Mouse (Mus musculus): ENCODE measurements around the gene Arhgap25. TPM values are rescaled to one million over a fixed set of nuclear protein-coding genes. Genes with fewer than 3 reads are reported as not detected.
A peak's percentile ranks its signal among the peaks of the same experiment; 100 is the strongest.

Arhgap25 gene
- polyA plus RNA-seq, 1 experiment from 2014 or later, result 2.6 TPM

DNA sequence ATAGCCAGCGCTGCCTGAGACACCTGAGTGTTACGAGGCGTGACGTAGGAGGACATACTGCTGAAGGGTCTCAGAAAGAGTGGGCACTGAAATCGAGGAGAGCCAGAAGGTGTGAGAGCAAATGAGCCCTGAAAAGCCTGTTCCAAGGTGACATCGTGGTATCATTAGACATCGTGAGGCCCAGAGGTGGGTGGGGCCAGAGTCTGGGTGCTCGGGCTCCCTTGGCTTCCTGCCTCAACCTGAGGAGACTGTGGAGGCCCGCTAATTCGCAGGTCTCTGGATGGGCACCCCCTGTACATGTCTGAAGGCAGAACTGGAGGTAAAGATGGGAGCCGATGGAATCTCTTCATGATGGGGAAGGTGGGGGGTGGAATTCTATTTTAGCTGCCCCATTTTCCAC is 13.2 kb downstream of the Arhgap25 start:
- no peak overlapping the region for H3K9ac ChIP-seq (ENCODE audit: low read length)
- DNase-seq (ENCODE audit: low spot score), result no peak
- WGBS, result 90% methylated on average over 11 of the region's 11 CpGs
- no peak overlapping the region for H3K27ac ChIP-seq (replicated peaks; ENCODE audit: low read depth, low read length)
- H3K4me1 ChIP-seq (ENCODE audit: control insufficient read depth, insufficient read depth, low read length), result no peaks in the 10 kb centered on the region
- H3K36me3 ChIP-seq (ENCODE audit: control insufficient read depth, insufficient read depth, low read length), result no peaks in the 10 kb centered on the region
- H3K4me3 ChIP-seq (ENCODE audit: low read depth, low read length), result no peak overlapping the region
- no peaks in the 10 kb centered on the region for H3K9me3 ChIP-seq (ENCODE audit: control insufficient read depth, low read length)
- ATAC-seq (ENCODE audit: insufficient number of reproducible peaks, low FRiP score, low TSS enrichment, low read depth), result no peak
- H3K4me2 ChIP-seq (ENCODE audit: low read depth, severe bottlenecking), result no peak overlapping the region
- no peaks in the 10 kb centered on the region for H3K27me3 ChIP-seq (ENCODE audit: control insufficient read depth, insufficient read depth, low read length)

- no peak overlapping the region for H3K4me2 ChIP-seq (ENCODE audit: low read depth, severe bottlenecking)
- H3K9me3 ChIP-seq (ENCODE audit: control insufficient read depth, low read length), result no peaks in the 10 kb centered on the region
- H3K9ac ChIP-seq (ENCODE audit: low read length), result no peak overlapping the region
- no peak for ATAC-seq (ENCODE audit: insufficient number of reproducible peaks, low FRiP score, low TSS enrichment, low read depth)
- no peak for DNase-seq (ENCODE audit: low spot score)
- H3K4me1 ChIP-seq (ENCODE audit: control insufficient read depth, insufficient read depth, low read length), result no peaks in the 10 kb centered on the region
- H3K27ac ChIP-seq (replicated peaks; ENCODE audit: low read depth, low read length), result no peak overlapping the region
- no peaks in the 10 kb centered on the region for H3K27me3 ChIP-seq (ENCODE audit: control insufficient read depth, insufficient read depth, low read length)
- H3K4me3 ChIP-seq (ENCODE audit: low read depth, low read length), result no peak overlapping the region
- H3K36me3 ChIP-seq (ENCODE audit: control insufficient read depth, insufficient read depth, low read length), result no peaks in the 10 kb centered on the region
- WGBS, result 95% methylated on average over 10 of the region's 10 CpGs
Measured at GRCm38 (mm10) chr6:87518622-87519021, 14.4 kb downstream of the Arhgap25 start.

DNA sequence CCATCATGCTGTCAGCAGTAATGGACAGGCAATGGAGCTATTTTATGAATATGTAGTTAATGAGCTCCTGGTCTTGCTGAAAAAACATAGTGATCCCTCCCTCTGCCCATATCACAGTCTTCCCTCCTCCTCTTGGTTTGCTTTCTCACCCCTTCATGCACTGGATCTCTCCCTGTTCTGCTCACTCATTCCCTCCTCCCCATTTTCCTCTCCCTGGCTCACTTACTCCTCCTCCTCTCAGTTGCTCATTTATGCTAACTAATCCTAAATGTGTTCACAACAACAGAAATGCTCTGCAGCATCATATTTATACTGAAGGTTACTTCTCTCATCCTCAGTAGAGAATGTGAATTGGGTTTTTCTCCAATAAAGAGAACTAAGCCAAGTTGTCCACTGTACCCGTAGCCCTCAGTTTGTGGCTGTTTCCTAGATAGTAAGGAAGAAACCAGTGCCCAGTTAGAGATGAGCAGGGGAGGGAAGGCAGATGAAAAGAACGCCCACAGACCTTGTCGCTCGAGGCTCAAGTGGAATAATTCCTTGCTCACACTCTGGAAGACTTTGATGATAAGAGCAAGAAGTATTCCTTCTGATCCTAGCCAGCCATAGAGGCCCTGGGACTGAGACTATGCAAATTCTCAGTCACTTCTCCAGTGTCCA is 15.2 kb downstream of the Arhgap25 start:
- ATAC-seq (ENCODE audit: insufficient number of reproducible peaks, low FRiP score, low TSS enrichment, low read depth) (no peak), DNase-seq (ENCODE audit: low spot score) (no peak)
- Histone ChIP-seq H3K27me3 (ENCODE audit: control insufficient read depth, insufficient read depth, low read length) (no peaks in the 10 kb centered on the region), H3K4me3 (ENCODE audit: low read depth, low read length) (no peak overlapping the region), H3K4me1 (ENCODE audit: control insufficient read depth, insufficient read depth, low read length) (no peaks in the 10 kb centered on the region), H3K27ac (replicated peaks; ENCODE audit: low read depth, low read length) (no peak overlapping the region), H3K4me2 (ENCODE audit: low read depth, severe bottlenecking) (no peak overlapping the region), H3K9me3 (ENCODE audit: control insufficient read depth, low read length) (no peaks in the 10 kb centered on the region), H3K36me3 (ENCODE audit: control insufficient read depth, insufficient read depth, low read length) (no peaks in the 10 kb centered on the region), H3K9ac (ENCODE audit: low read length) (no peak overlapping the region)
- WGBS, result 88% methylated on average over 4 of the region's 4 CpGs

DNA sequence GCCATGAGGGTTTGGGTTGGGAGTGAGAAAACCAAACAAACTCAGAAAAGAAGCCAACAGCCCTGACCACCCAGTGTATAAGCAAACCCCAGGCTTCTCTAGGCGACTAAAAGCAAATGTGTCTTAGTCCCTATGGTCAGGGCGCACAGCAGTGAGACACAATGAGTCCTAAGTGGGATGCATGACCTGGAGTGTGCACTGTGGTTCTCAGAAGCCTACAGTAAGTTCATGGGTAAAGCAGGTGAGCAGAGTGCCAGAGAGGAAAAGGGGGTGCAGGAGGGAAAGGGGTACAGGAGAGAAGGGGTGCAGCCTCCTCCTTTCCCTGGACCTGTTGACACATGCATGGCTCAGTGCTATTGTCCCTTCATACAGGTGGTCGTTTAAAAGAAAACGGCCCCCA is 18.7 kb downstream of the Arhgap25 start:
- ATAC-seq (ENCODE audit: insufficient number of reproducible peaks, low FRiP score, low TSS enrichment, low read depth) (no peak), DNase-seq (ENCODE audit: low spot score) (no peak)
- WGBS, result 78% methylated on average over 4 of the region's 4 CpGs
- Histone ChIP-seq H3K9ac (ENCODE audit: low read length) (no peak overlapping the region), H3K4me1 (ENCODE audit: control insufficient read depth, insufficient read depth, low read length) (no peaks in the 10 kb centered on the region), H3K36me3 (ENCODE audit: control insufficient read depth, insufficient read depth, low read length) (no peaks in the 10 kb centered on the region), H3K9me3 (ENCODE audit: control insufficient read depth, low read length) (no peaks in the 10 kb centered on the region), H3K4me3 (ENCODE audit: low read depth, low read length) (no peak overlapping the region), H3K27me3 (ENCODE audit: control insufficient read depth, insufficient read depth, low read length) (no peaks in the 10 kb centered on the region), H3K4me2 (ENCODE audit: low read depth, severe bottlenecking) (no peak overlapping the region), H3K27ac (replicated peaks; ENCODE audit: low read depth, low read length) (no peak overlapping the region)

- DNase-seq (ENCODE audit: low spot score) (peak; percentile 80), ATAC-seq (ENCODE audit: insufficient number of reproducible peaks, low FRiP score, low TSS enrichment, low read depth) (no peak)
- Histone ChIP-seq H3K27ac (replicated peaks; ENCODE audit: low read depth, low read length) (no peak overlapping the region), H3K27me3 (ENCODE audit: control insufficient read depth, insufficient read depth, low read length) (no peaks in the 10 kb centered on the region), H3K4me3 (ENCODE audit: low read depth, low read length) (no peak overlapping the region), H3K4me1 (ENCODE audit: control insufficient read depth, insufficient read depth, low read length) (no peaks in the 10 kb centered on the region), H3K9ac (ENCODE audit: low read length) (no peak overlapping the region), H3K9me3 (ENCODE audit: control insufficient read depth, low read length) (no peaks in the 10 kb centered on the region), H3K4me2 (ENCODE audit: low read depth, severe bottlenecking) (no peak overlapping the region), H3K36me3 (ENCODE audit: control insufficient read depth, insufficient read depth, low read length) (no peaks in the 10 kb centered on the region)
- WGBS, result 70% methylated on average over 12 of the region's 12 CpGs
Measured at GRCm38 (mm10) chr6:87513046-87513767, 19.9 kb downstream of the Arhgap25 start.

GRCm38 (mm10) chr6:87510999-87511398 is 22.1 kb downstream of the Arhgap25 start:
- 85% methylated on average over 4 of the region's 4 CpGs for WGBS
- H3K4me2 ChIP-seq (ENCODE audit: low read depth, severe bottlenecking), result no peak overlapping the region
- no peaks in the 10 kb centered on the region for H3K9me3 ChIP-seq (ENCODE audit: control insufficient read depth, low read length)
- H3K27me3 ChIP-seq (ENCODE audit: control insufficient read depth, insufficient read depth, low read length), result no peaks in the 10 kb centered on the region
- H3K27ac ChIP-seq (replicated peaks; ENCODE audit: low read depth, low read length), result no peak overlapping the region
- no peak overlapping the region for H3K9ac ChIP-seq (ENCODE audit: low read length)
- ATAC-seq (ENCODE audit: insufficient number of reproducible peaks, low FRiP score, low TSS enrichment, low read depth) (no peak), DNase-seq (ENCODE audit: low spot score) (no peak)
- no peaks in the 10 kb centered on the region for H3K36me3 ChIP-seq (ENCODE audit: control insufficient read depth, insufficient read depth, low read length)
- no peak overlapping the region for H3K4me3 ChIP-seq (ENCODE audit: low read depth, low read length)
- no peaks in the 10 kb centered on the region for H3K4me1 ChIP-seq (ENCODE audit: control insufficient read depth, insufficient read depth, low read length)

- no peak for ATAC-seq (ENCODE audit: insufficient number of reproducible peaks, low FRiP score, low TSS enrichment, low read depth)
- no peak overlapping the region for H3K4me3 ChIP-seq (ENCODE audit: low read depth, low read length)
- no peaks in the 10 kb centered on the region for H3K9me3 ChIP-seq (ENCODE audit: control insufficient read depth, low read length)
- no peak overlapping the region for H3K9ac ChIP-seq (ENCODE audit: low read length)
- H3K27ac ChIP-seq (replicated peaks; ENCODE audit: low read depth, low read length), result no peak overlapping the region
- WGBS, result 87% methylated on average over 2 of the region's 2 CpGs
- H3K27me3 ChIP-seq (ENCODE audit: control insufficient read depth, insufficient read depth, low read length), result no peaks in the 10 kb centered on the region
- H3K4me2 ChIP-seq (ENCODE audit: low read depth, severe bottlenecking), result no peak overlapping the region
- DNase-seq (ENCODE audit: low spot score), result no peak
- no peaks in the 10 kb centered on the region for H3K4me1 ChIP-seq (ENCODE audit: control insufficient read depth, insufficient read depth, low read length)
- no peaks in the 10 kb centered on the region for H3K36me3 ChIP-seq (ENCODE audit: control insufficient read depth, insufficient read depth, low read length)
Measured at GRCm38 (mm10) chr6:87509806-87510205, 23.3 kb downstream of the Arhgap25 start.

DNA sequence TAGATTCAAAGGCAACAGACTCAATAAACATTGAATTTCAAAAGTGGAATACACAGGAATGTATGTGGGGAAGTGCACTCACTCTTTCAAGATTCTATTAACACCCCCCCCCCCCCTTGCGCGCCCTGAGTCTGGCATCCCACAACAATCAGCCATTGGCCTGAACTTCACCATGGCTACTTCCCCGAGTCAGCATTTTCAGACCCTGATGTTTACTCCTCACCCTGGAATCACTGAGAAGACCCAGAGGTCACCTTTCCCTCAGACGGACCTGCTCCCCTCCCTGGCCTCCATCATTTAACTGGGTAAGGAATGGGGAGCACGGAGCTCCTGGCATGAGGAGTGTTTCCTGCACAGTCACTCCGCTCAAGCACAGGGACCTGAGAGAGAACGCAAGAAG is 28.2 kb downstream of the Arhgap25 start:
- Histone ChIP-seq H3K4me1 (ENCODE audit: control insufficient read depth, insufficient read depth, low read length) (peaks cover 4% of the 10 kb centered on the region; the same call in 1 of the 2 replicates), H3K9ac (ENCODE audit: low read length) (no peak overlapping the region), H3K36me3 (ENCODE audit: control insufficient read depth, insufficient read depth, low read length) (no peaks in the 10 kb centered on the region), H3K27me3 (ENCODE audit: control insufficient read depth, insufficient read depth, low read length) (no peaks in the 10 kb centered on the region), H3K27ac (replicated peaks; ENCODE audit: low read depth, low read length) (no peak overlapping the region), H3K4me2 (ENCODE audit: low read depth, severe bottlenecking) (no peak overlapping the region), H3K4me3 (ENCODE audit: low read depth, low read length) (no peak overlapping the region), H3K9me3 (ENCODE audit: control insufficient read depth, low read length) (no peaks in the 10 kb centered on the region)
- WGBS, result 89% methylated on average over 7 of the region's 7 CpGs
- ATAC-seq (ENCODE audit: insufficient number of reproducible peaks, low FRiP score, low TSS enrichment, low read depth) (no peak), DNase-seq (ENCODE audit: low spot score) (no peak)

Measured in limb, embryonic 11.5 days (tissue).